Mouse (Mus musculus) liver, embryonic 13.5 days (tissue): Measurements from ENCODE around the gene Pax6. TPM values are rescaled to one million over a fixed set of nuclear protein-coding genes. Genes with fewer than 3 reads are reported as not detected.

Source experiments
- ATAC-seq: fragments of 200-750 bp; cut with Nextera tagmentation; 2 replicates; pipeline ENCODE4 v1.8.0; 2017; ENCODE audit warnings: low read depth, mild to moderate bottlenecking, moderate number of reproducible peaks, moderate library complexity
- DNase-seq: peaks from one replicate; pipeline ENCODE4 v3.0.0; 2022
- H3K27ac ChIP-seq: fragments of 300-500 bp; sonication (generic); 2 replicates; pipeline ENCODE4 v1.5.1; 2015; ENCODE audit warnings: moderate library complexity, mild to moderate bottlenecking, inconsistent platforms
- H3K27me3 ChIP-seq: fragments of 300-500 bp; sonication (generic); 2 replicates; pipeline ENCODE4 v1.6.1; 2015; ENCODE audit warnings: mild to moderate bottlenecking, inconsistent platforms
- H3K36me3 ChIP-seq: fragments of 300-500 bp; sonication (generic); 2 replicates; pipeline ENCODE4 v1.6.1; 2015; ENCODE audit warnings: mild to moderate bottlenecking, inconsistent platforms
- H3K4me1 ChIP-seq: fragments of 300-500 bp; sonication (generic); replicated peaks from 2 replicates; pipeline ENCODE4 v1.6.1; 2015; ENCODE audit warnings: inconsistent platforms
- H3K4me2 ChIP-seq: fragments of 300-500 bp; sonication (generic); 2 replicates; pipeline ENCODE4 v1.6.1; 2015; ENCODE audit warnings: inconsistent platforms, mild to moderate bottlenecking, moderate library complexity
- H3K4me3 ChIP-seq: fragments of 300-500 bp; sonication (generic); replicated peaks from 2 replicates; pipeline ENCODE4 v1.5.1; 2015; ENCODE audit warnings: mild to moderate bottlenecking, inconsistent platforms
- H3K9ac ChIP-seq: fragments of 300-500 bp; sonication (generic); 2 replicates; pipeline ENCODE4 v1.6.1; 2015; ENCODE audit warnings: mild to moderate bottlenecking, inconsistent platforms
- H3K9me3 ChIP-seq: fragments of 300-500 bp; sonication (generic); replicated peaks from 2 replicates; pipeline ENCODE4 v1.6.1; 2016; ENCODE audit warnings: inconsistent platforms
- WGBS: fragments of 180-500 bp; shearing (Covaris S2); methylation state at CpG from one replicate; pipeline ENCODE4 v1.1.7; 2015; ENCODE audit not compliant: insufficient replicate concordance; 5-methylcytosine and 5-hydroxymethylcytosine counted together
- polyA plus RNA-seq: library from polyadenylated mRNA; unstranded; fragments of >200 nt; fragmentation: Nextera tagmentation; extraction: Ambion mirVana; gene quantifications from 2 replicates; pipeline ENCODE4 v1.2.1, GENCODE M21; 2015

Pax6 gene
- polyA plus RNA-seq, 1 experiment from 2014 or later, result 0.05 TPM

- Histone ChIP-seq H3K27me3 (0 out of 2 replicates have a peak, but pooled peaks cover 4% of the 10 kb centered on the region), H3K9ac (no peak overlapping the region), H3K27ac (no peak overlapping the region), H3K4me2 (no peak overlapping the region), H3K9me3 (no peaks in the 10 kb centered on the region), H3K36me3 (no peaks in the 10 kb centered on the region), H3K4me3 (no peak overlapping the region), H3K4me1 (no peaks in the 10 kb centered on the region)
- 79% methylated on average over 10 of the region's 10 CpGs for WGBS
- DNase-seq, result no peak
- no peak for ATAC-seq
Measured at GRCm38 (mm10) chr2:105702586-105702985, 33.9 kb downstream of the Pax6 start.

DNA sequence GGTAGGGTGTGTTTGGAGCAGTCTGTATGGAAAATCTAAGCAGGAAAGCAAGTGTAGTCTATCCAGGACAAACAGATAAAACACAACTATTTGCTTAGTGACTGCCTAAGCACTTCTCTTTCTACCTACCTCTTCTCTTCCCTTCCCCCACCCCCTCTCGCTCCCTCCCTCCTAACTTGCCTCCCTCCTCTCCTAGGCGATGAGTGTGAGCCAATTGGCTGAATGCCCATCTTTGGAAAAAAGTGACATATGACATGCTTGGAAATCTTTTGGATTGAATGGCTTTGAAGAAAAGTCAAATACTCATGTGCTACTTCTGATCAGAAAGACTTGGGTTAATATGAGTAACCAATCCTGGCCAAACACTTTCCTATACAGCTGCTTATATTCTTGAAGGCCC lies 36.6 kb downstream of the Pax6 start:
- Histone ChIP-seq H3K36me3 (no peaks in the 10 kb centered on the region), H3K4me2 (no peak overlapping the region), H3K27me3 (no peaks in the 10 kb centered on the region), H3K27ac (no peak overlapping the region), H3K9me3 (no peaks in the 10 kb centered on the region), H3K4me3 (no peak overlapping the region), H3K9ac (no peak overlapping the region), H3K4me1 (no peaks in the 10 kb centered on the region)
- DNase-seq, result no peak
- 61% methylated on average over 2 of the region's 2 CpGs for WGBS
- ATAC-seq, result no peak

- no peak for DNase-seq
- WGBS, result 83% methylated on average over 3 of the region's 3 CpGs
- Histone ChIP-seq H3K36me3 (no peaks in the 10 kb centered on the region), H3K4me2 (no peak overlapping the region), H3K9me3 (no peaks in the 10 kb centered on the region), H3K9ac (no peak overlapping the region), H3K27me3 (no peaks in the 10 kb centered on the region), H3K27ac (no peak overlapping the region), H3K4me1 (no peaks in the 10 kb centered on the region), H3K4me3 (no peak overlapping the region)
- no peak for ATAC-seq
Measured at GRCm38 (mm10) chr2:105709126-105709525, 40.4 kb downstream of the Pax6 start.

DNA sequence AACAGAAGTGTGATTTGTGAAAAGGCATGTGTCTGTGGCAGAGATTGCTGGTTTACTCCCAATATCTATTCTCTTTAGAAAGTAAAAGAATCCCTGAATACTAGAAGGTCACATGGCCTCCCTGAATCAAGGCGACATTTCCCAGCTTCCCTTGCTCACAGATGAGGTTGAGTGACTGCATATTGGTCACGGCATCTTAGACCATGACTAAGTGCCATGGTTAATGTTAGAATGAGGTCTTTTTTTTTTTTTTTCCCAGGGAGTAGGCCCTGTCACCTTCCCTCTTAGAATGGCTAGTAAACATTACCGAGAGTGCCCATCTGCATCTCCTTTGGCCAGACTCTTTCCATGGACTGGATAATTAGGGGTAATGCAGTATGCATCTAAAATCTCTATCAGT lies 41.8 kb downstream of the Pax6 start:
- H3K27me3 ChIP-seq, result no peaks in the 10 kb centered on the region
- H3K9me3 ChIP-seq, result no peaks in the 10 kb centered on the region
- H3K36me3 ChIP-seq, result no peaks in the 10 kb centered on the region
- WGBS, result 80% methylated on average over 3 of the region's 3 CpGs
- DNase-seq (no peak), ATAC-seq (no peak)
- H3K27ac ChIP-seq, result no peak overlapping the region
- H3K9ac ChIP-seq, result no peak overlapping the region
- no peaks in the 10 kb centered on the region for H3K4me1 ChIP-seq
- no peak overlapping the region for H3K4me3 ChIP-seq
- H3K4me2 ChIP-seq, result no peak overlapping the region

- no peaks in the 10 kb centered on the region for H3K9me3 ChIP-seq
- no peaks in the 10 kb centered on the region for H3K4me1 ChIP-seq
- 77% methylated on average over 8 of the region's 8 CpGs for WGBS
- H3K4me2 ChIP-seq, result no peak overlapping the region
- H3K9ac ChIP-seq, result no peak overlapping the region
- DNase-seq, result no peak
- no peak for ATAC-seq
- no peaks in the 10 kb centered on the region for H3K36me3 ChIP-seq
- no peaks in the 10 kb centered on the region for H3K27me3 ChIP-seq
- H3K4me3 ChIP-seq, result no peak overlapping the region
- H3K27ac ChIP-seq, result no peak overlapping the region
Measured at GRCm38 (mm10) chr2:105715409-105716115, 46.9 kb downstream of the Pax6 start.

DNA sequence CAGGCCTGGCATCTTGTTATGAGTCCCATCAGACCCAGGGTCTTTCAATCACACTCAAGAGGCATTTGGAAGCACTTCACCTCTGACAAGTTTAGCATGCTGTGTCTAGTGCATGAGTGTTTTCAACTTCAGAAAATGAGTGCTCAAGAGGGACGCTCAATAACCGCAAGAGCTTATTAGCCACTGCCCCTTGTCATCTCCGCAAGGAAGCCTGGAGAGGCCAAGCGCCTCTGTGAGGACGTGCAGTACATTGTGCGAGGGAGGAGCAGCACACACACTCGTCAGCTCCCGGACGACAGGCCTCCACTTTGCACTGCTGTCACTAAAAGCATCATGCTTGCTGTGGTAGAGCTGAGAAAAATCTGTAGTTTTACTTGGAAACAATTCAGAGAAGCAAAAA lies 58.0 kb downstream of the Pax6 start:
- H3K4me2 ChIP-seq, result no peak overlapping the region
- no peak for ATAC-seq
- H3K27ac ChIP-seq, result no peak overlapping the region
- 84% methylated on average over 9 of the region's 9 CpGs for WGBS
- no peak for DNase-seq
- H3K9me3 ChIP-seq, result no peaks in the 10 kb centered on the region
- no peak overlapping the region for H3K4me3 ChIP-seq
- no peaks in the 10 kb centered on the region for H3K27me3 ChIP-seq
- H3K4me1 ChIP-seq, result no peaks in the 10 kb centered on the region
- H3K36me3 ChIP-seq, result no peaks in the 10 kb centered on the region
- no peak overlapping the region for H3K9ac ChIP-seq

DNA sequence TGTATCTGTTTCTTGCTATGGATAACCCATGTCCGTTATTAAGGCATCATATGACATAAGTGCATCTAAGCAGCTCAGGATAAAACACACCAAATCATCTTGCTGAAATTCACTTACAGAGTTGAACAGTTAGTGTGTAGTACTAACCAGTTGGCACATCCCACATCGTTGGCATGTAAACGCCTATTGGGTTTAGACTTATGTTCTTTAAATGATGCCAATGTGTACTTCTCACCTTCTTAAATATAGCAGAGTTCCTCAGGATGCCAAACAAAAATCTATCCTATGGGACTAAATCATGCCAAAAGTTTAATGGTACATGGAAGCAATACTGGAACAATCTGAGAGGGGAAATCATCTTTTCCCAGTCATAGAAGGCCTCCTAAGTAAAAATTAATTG lies 62.0 kb downstream of the Pax6 start:
- Histone ChIP-seq H3K27me3 (no peaks in the 10 kb centered on the region), H3K4me3 (no peak overlapping the region), H3K4me1 (no peaks in the 10 kb centered on the region), H3K9me3 (no peaks in the 10 kb centered on the region), H3K27ac (no peak overlapping the region), H3K9ac (no peak overlapping the region), H3K36me3 (no peaks in the 10 kb centered on the region), H3K4me2 (no peak overlapping the region)
- DNase-seq, result no peak
- ATAC-seq, result no peak
- WGBS, result 72% methylated on average over 3 of the region's 3 CpGs

DNA sequence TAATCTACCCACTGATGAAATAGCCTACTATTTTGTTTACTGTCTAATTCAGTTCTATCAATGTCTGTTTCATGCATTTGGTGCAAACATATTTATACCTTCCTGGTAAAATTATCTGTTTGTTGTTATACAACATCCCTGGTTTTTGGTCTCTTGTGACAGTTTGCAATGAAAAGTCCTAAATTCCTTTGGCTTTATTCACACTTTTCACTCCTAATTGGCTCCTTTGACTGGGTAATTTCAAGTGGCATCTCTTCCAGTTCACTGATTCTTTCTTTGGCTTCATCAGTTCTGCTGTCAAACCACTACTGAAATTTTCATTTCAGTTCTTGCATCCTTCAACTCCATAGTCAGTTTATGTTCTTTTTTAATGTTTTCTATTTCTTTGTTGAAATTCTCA lies 67.5 kb downstream of the Pax6 start:
- Histone ChIP-seq H3K4me3 (no peak overlapping the region), H3K27ac (no peak overlapping the region), H3K9ac (no peak overlapping the region), H3K4me1 (no peaks in the 10 kb centered on the region), H3K27me3 (no peaks in the 10 kb centered on the region), H3K4me2 (no peak overlapping the region), H3K36me3 (no peaks in the 10 kb centered on the region), H3K9me3 (no peaks in the 10 kb centered on the region)
- no peak for ATAC-seq
- no peak for DNase-seq

DNA sequence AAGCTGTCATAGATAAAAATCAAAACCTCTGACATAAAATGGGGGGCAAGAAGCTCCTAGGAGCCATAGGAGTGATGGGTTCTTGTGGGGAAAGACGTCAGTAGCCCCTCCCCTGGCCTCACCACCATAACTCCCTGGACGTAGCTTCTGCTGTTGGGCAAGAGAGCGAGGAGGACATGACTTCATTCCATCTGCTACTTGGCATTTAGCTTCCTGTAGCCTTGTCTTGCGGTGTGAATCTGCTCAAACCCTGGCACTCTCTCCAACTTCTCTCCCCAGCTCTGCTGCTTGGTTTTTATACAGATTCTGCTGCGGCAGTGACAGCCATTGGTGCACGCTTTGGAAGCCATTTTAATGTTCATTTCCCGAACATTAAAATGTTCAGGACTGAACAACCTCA lies 78.2 kb downstream of the Pax6 start:
- Histone ChIP-seq H3K9me3 (no peaks in the 10 kb centered on the region), H3K4me1 (no peaks in the 10 kb centered on the region), H3K4me2 (no peak overlapping the region), H3K9ac (no peak overlapping the region), H3K27ac (no peak overlapping the region), H3K4me3 (no peak overlapping the region), H3K36me3 (no peaks in the 10 kb centered on the region), H3K27me3 (no peaks in the 10 kb centered on the region)
- 68% methylated on average over 7 of the region's 7 CpGs for WGBS
- DNase-seq (no peak), ATAC-seq (no peak)

Other genes starting within 250 kb of the Pax6 start
- 19.7 and 23.3 TPM in 2 replicates for gene Elp4, start 235.7 kb downstream of the Pax6 start, polyA plus RNA-seq
- 80.5 and 84.1 TPM in 2 replicates for gene Immp1l, start 235.7 kb downstream of the Pax6 start, polyA plus RNA-seq